Mouse (Mus musculus) ES-Bruce4 (cell line): ENCODE measurements around the gene Ino80b. TPM values are rescaled to one million over a fixed set of nuclear protein-coding genes. Genes with fewer than 3 reads are reported as not detected.
A peak's percentile ranks its signal among the peaks of the same experiment; 100 is the strongest.

Source experiments
- H3K27ac ChIP-seq: 2 replicates; pipeline ENCODE4 v1.5.1; 2012; ENCODE audit warnings: low read length, inconsistent platforms; ENCODE audit not compliant: insufficient read depth
- H3K27me3 ChIP-seq: 2 replicates; pipeline ENCODE4 v1.6.1; 2012; ENCODE audit warnings: mild to moderate bottlenecking, low read length, inconsistent platforms; ENCODE audit not compliant: control insufficient read depth, poor library complexity, insufficient read depth, severe bottlenecking
- H3K36me3 ChIP-seq: 2 replicates; pipeline ENCODE4 v1.6.1; 2012; ENCODE audit warnings: inconsistent platforms, mild to moderate bottlenecking, low read length, moderate library complexity; ENCODE audit not compliant: control insufficient read depth, poor library complexity, insufficient read depth, severe bottlenecking
- H3K4me1 ChIP-seq: one replicate; pipeline ENCODE4 v1.8.1; 2011; ENCODE audit warnings: low read length; ENCODE audit not compliant: control insufficient read depth, insufficient read depth
- H3K4me3 ChIP-seq: 2 replicates; pipeline ENCODE4 v1.5.1; 2011; ENCODE audit warnings: low read depth, mild to moderate bottlenecking, low read length
- H3K9ac ChIP-seq: 2 replicates; pipeline ENCODE4 v1.6.1; 2012; ENCODE audit warnings: low read depth, mild to moderate bottlenecking, inconsistent platforms; ENCODE audit not compliant: poor library complexity, severe bottlenecking
- H3K9me3 ChIP-seq: replicated peaks from 2 replicates; pipeline ENCODE4 v1.6.1; 2012; ENCODE audit warnings: mild to moderate bottlenecking, low read length, inconsistent platforms; ENCODE audit not compliant: control insufficient read depth, poor library complexity, insufficient read depth, severe bottlenecking
- CTCF ChIP-seq: IDR thresholded peaks from one replicate; pipeline ENCODE4 v1.8.1; 2011; ENCODE audit warnings: low read depth, low read length
- EP300 ChIP-seq: IDR thresholded peaks from 2 replicates; pipeline ENCODE4 v1.6.1; 2011; ENCODE audit warnings: low read depth, low read length; ENCODE audit not compliant: insufficient read depth
- POLR2A ChIP-seq: IDR thresholded peaks from one replicate; pipeline ENCODE4 v1.8.1; 2011; ENCODE audit warnings: low read length; ENCODE audit not compliant: insufficient read depth
- polyA plus RNA-seq: library from polyadenylated mRNA; stranded (reverse); fragments of >200 nt; gene quantifications from 2 replicates; pipeline ENCODE4 v1.2.4, GENCODE M21; 2011; ENCODE audit warnings: low read depth; ENCODE audit not compliant: missing spikeins, insufficient read depth, insufficient read length

Ino80b gene
- polyA plus RNA-seq, 1 experiment, result 11.6 TPM

GRCm38 (mm10) chr6:83111510-83112136, 13.6 kb downstream of the Ino80b start:
- Histone ChIP-seq H3K9ac (no peak overlapping the region), H3K27ac (no peak overlapping the region), H3K36me3 (no peaks in the 10 kb centered on the region), H3K27me3 (no peaks in the 10 kb centered on the region), H3K4me1 (no peaks in the 10 kb centered on the region), H3K9me3 (no peaks in the 10 kb centered on the region), H3K4me3 (no peak overlapping the region)
- TF ChIP-seq POLR2A, result no peak
- no peak for TF ChIP-seq EP300
- no peak for TF ChIP-seq CTCF

GRCm38 (mm10) chr6:83108762-83109668, 16.2 kb downstream of the Ino80b start, which contains the start of gene Mrpl53:
Mrpl53 (plus strand) TSS chr6:83109040.
- Histone ChIP-seq H3K9me3 (no peaks in the 10 kb centered on the region), H3K27me3 (no peaks in the 10 kb centered on the region), H3K9ac (peak within 1 kb of the TSS; percentile 68), H3K4me3 (peak within 1 kb of the TSS; percentile 81), H3K4me1 (no peaks in the 10 kb centered on the region), H3K27ac (no peak within 1 kb of the TSS), H3K36me3 (no peaks in the 10 kb centered on the region)
- TF ChIP-seq CTCF (no peak), POLR2A (peak; percentile 47)

GRCm38 (mm10) chr6:83107566-83108400, 17.4 kb downstream of the Ino80b start:
- peak overlapping the region; percentile 68 for H3K9ac ChIP-seq

GRCm38 (mm10) chr6:83104158-83104557, 21.1 kb downstream of the Ino80b start:
- no peaks in the 10 kb centered on the region for H3K36me3 ChIP-seq
- H3K4me1 ChIP-seq, result no peaks in the 10 kb centered on the region
- no peak overlapping the region for H3K4me3 ChIP-seq
- no peaks in the 10 kb centered on the region for H3K27me3 ChIP-seq
- H3K9me3 ChIP-seq, result no peaks in the 10 kb centered on the region
- no peak overlapping the region for H3K9ac ChIP-seq
- TF ChIP-seq CTCF, result no peak
- TF ChIP-seq EP300, result no peak
- TF ChIP-seq POLR2A, result no peak
- H3K27ac ChIP-seq, result no peak overlapping the region

More at GRCm38 (mm10) chr6:83107566-83108400, 17.4 kb downstream of the Ino80b start:
- H3K9me3 ChIP-seq, result no peaks in the 10 kb centered on the region
- H3K4me1 ChIP-seq, result no peaks in the 10 kb centered on the region
- H3K27me3 ChIP-seq, result no peaks in the 10 kb centered on the region
- no peaks in the 10 kb centered on the region for H3K36me3 ChIP-seq
- TF ChIP-seq EP300, result no peak
- TF ChIP-seq CTCF, result peak; percentile 95
- H3K4me3 ChIP-seq, result 0 out of 2 replicates have a peak overlapping the region, but pooled peaks have one; percentile 11
- no peak overlapping the region for H3K27ac ChIP-seq

- no peaks in the 10 kb centered on the region for H3K36me3 ChIP-seq
- TF ChIP-seq EP300, result no peak
- no peak for TF ChIP-seq CTCF
- TF ChIP-seq POLR2A, result no peak
- no peaks in the 10 kb centered on the region for H3K4me1 ChIP-seq
- no peak overlapping the region for H3K4me3 ChIP-seq
- no peak overlapping the region for H3K9ac ChIP-seq
- no peak overlapping the region for H3K27ac ChIP-seq
- H3K9me3 ChIP-seq, result no peaks in the 10 kb centered on the region
- H3K27me3 ChIP-seq, result no peaks in the 10 kb centered on the region
These were observed 22.0 kb downstream of the Ino80b start for GRCm38 (mm10) chr6:83103130-83103650.
